Mouse (Mus musculus) right cerebral cortex, postnatal 36 days (tissue): Measurements from ENCODE around the gene Zbtb21.
"Not testable (repeated sequence)": the region's sequence is repeated elsewhere in the genome, so short reads cannot be mapped to it uniquely, and the experiment has no call there.

Source experiments
- DNase-seq, 2 experiments: peaks; one replicate each; pipeline ENCODE4 v3.0.0; 2022; ENCODE audit warnings: low spot score in 2 of 2, mixed read lengths in 1 of 2

Gene Zbtb21

GRCm38 (mm10) chr16:97948836-97949235 is 13.6 kb downstream of the Zbtb21 start:
- no peak for DNase-seq

- DNase-seq = not testable (repeated sequence)
Observed at GRCm38 (mm10) chr16:97946993-97947392, 15.4 kb downstream of the Zbtb21 start.

GRCm38 (mm10) chr16:97941844-97942243 is 20.6 kb downstream of the Zbtb21 start:
- no peak for DNase-seq

- no peak for DNase-seq
Observed at GRCm38 (mm10) chr16:97940471-97940973, 21.9 kb downstream of the Zbtb21 start.

- DNase-seq = no peak
Observed at GRCm38 (mm10) chr16:97935815-97936214, 26.6 kb downstream of the Zbtb21 start.

GRCm38 (mm10) chr16:97930231-97930630 is 32.2 kb downstream of the Zbtb21 start:
- DNase-seq = no peak

- DNase-seq = no peak
Observed at GRCm38 (mm10) chr16:97929520-97929919, 32.9 kb downstream of the Zbtb21 start.

- DNase-seq = no peak
Observed at GRCm38 (mm10) chr16:97927331-97927938, 35.0 kb downstream of the Zbtb21 start.

- DNase-seq = no peak
Observed at GRCm38 (mm10) chr16:97926381-97926780, 36.0 kb downstream of the Zbtb21 start.

- no peak for DNase-seq
Observed at GRCm38 (mm10) chr16:97925760-97926159, 36.7 kb downstream of the Zbtb21 start.

GRCm38 (mm10) chr16:97923700-97924099 is 38.7 kb downstream of the Zbtb21 start:
- DNase-seq = no peak

- DNase-seq = no peak
Observed at GRCm38 (mm10) chr16:97922779-97923126, 39.7 kb downstream of the Zbtb21 start.

- peak; percentile 82 to 86 for DNase-seq
Observed at GRCm38 (mm10) chr16:97921961-97922778, 40.3 kb downstream of the Zbtb21 start.

- DNase-seq = no peak
Observed at GRCm38 (mm10) chr16:97920621-97921020, 41.8 kb downstream of the Zbtb21 start.

GRCm38 (mm10) chr16:97919793-97920192 is 42.6 kb downstream of the Zbtb21 start:
- no peak for DNase-seq

GRCm38 (mm10) chr16:97912873-97913272 is 49.5 kb downstream of the Zbtb21 start:
- DNase-seq = no peak

GRCm38 (mm10) chr16:97909356-97909755 is 53.1 kb downstream of the Zbtb21 start:
- DNase-seq = no peak

GRCm38 (mm10) chr16:97907496-97907895 is 54.9 kb downstream of the Zbtb21 start:
- no peak for DNase-seq

- DNase-seq = no peak
Observed at GRCm38 (mm10) chr16:97906337-97906736, 56.1 kb downstream of the Zbtb21 start.

- no peak for DNase-seq
Observed at GRCm38 (mm10) chr16:97905449-97905991, 56.9 kb downstream of the Zbtb21 start.

GRCm38 (mm10) chr16:97904035-97904434 is 58.4 kb downstream of the Zbtb21 start:
- no peak for DNase-seq

GRCm38 (mm10) chr16:97897346-97898024 is 64.9 kb downstream of the Zbtb21 start:
- DNase-seq = no peak
